Mouse (Mus musculus): ENCODE measurements around the gene Pde9a.

Pde9a gene

GRCm38 (mm10) chr17:31470766-31471418, 84.9 kb downstream of the Pde9a start:
- no peak for DNase-seq

GRCm38 (mm10) chr17:31474388-31474787, 88.4 kb downstream of the Pde9a start:
- DNase-seq: no peak

- no peak for DNase-seq
These were observed 92.6 kb downstream of the Pde9a start for GRCm38 (mm10) chr17:31478606-31479005.

- no peak for DNase-seq
These were observed 93.3 kb downstream of the Pde9a start for GRCm38 (mm10) chr17:31479108-31479844.

DNA sequence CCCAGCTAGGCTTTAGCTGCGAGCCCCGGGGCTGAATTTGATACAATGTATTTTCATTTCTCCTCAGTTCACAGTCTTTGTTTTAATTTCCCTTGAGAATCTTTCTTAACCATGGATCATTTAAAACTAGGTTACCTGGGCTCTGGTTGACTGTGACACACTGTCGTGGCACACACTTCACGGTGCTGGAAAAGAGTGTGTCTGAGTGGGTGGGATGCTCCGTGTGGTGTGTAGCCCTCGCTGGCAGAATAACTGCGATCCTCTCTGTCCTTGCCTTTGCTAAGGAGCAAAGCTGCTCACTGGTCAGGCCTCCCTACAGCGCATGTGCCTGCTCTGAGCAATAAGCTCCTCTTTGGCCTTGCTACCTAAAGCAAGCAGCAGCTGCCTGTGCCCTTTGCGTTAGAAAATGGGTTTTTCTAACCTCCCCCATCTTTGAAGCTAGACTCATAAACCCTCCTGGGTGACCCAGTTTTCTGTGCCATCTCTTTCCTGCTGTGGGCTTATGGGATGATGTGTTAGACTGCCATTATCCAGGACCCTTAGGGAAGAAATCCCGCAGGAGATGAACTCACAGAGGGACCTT, 100.7 kb downstream of the Pde9a start:
- DNase-seq: no peak

DNA sequence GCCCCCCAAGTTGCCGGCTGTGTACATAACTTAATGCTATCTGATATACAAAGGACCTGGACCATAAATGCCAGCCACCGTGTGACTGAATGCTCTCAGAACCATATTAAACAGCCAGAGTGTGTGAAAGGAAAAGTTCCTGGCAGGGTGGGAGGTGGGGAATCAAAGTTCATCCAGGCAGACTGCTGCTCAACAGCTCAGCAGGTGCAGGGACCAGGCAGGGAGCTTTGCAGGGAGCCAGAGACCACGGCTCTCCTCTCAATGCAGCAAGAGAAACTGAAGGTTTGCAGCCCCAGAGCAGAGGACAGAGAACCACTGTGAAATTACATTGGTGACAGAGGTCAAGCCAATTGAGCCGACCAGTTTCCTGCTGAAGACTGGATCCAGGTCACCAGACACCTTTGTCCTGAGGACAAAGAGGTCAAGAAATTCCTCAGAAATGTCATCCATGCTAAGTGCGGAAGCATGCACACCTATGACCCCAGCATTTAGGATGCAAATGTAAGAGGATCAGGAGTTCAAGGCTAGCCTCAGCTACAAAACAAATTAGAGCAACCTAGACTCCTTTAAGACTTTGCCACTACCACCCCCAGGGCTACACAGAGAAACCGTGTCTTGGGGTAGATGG, 101.5 kb downstream of the Pde9a start:
- DNase-seq: no peak

- no peak for DNase-seq
These were observed 105.3 kb downstream of the Pde9a start for GRCm38 (mm10) chr17:31491355-31491754.

DNA sequence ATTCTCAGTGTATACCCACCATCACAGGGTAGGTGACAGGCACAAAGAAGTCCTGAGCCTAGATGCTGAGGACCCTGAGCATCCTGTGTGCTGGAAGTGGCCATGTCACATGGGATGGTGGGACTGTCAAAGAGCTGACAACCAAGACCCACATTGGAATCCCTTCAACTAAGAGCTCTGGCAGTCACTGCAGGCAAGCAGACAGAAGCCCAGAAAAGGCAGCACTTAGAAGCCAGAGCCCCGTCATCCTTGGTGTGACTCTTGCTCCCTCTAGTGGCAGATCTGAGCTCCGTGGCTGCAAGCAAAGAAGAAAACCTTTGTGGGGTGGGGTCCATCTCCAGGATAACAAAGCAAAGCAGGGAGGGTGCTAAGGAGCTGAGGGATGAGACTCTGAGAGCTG, 106.4 kb downstream of the Pde9a start:
- DNase-seq: peak; percentile 74

- DNase-seq: no peak
These were observed 109.0 kb downstream of the Pde9a start for GRCm38 (mm10) chr17:31494989-31495388.

GRCm38 (mm10) chr17:31497726-31498125, 111.7 kb downstream of the Pde9a start:
- no peak for DNase-seq

- no peak for DNase-seq
These were observed 113.7 kb downstream of the Pde9a start for GRCm38 (mm10) chr17:31499725-31500124.

- no peak for DNase-seq
These were observed 114.4 kb downstream of the Pde9a start for GRCm38 (mm10) chr17:31500416-31500815.

- no peak for DNase-seq
These were observed 114.9 kb downstream of the Pde9a start for GRCm38 (mm10) chr17:31500908-31501307.

DNA sequence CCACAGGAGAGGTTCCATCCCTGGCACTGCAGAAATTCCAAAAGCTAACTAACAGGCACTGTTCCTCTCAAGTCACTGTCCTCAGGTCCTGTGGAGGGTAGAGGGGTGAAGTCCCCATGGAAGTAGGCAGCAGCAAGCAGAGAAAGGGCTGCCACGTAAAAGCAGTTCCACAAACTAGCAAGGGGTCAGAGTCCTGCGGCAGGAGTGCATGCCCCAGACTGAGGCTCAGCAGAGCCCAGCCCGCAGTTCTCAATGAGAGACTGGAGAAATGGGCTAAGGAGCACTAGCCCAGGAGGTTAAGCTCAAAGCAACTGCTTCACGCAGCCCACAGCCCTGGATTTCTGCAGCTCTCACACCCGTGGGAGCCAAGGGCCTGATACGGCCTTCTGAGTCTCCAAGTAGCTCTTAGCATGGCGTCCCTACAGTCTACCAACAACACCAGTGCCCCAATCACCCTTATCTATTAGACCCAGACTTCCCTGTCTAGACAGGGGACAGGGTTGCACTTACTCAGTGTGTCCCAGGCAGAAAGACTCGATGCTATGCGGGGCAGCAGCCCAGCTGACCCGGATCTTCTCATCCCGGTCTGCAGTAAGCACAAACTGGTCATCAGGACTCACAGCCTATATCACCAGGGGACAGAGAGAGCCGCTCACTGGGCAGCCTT, 116.4 kb downstream of the Pde9a start:
- no peak for DNase-seq

GRCm38 (mm10) chr17:31503337-31503736, 117.3 kb downstream of the Pde9a start:
- no peak for DNase-seq

GRCm38 (mm10) chr17:31503936-31504335, 117.9 kb downstream of the Pde9a start:
- no peak for DNase-seq

DNA sequence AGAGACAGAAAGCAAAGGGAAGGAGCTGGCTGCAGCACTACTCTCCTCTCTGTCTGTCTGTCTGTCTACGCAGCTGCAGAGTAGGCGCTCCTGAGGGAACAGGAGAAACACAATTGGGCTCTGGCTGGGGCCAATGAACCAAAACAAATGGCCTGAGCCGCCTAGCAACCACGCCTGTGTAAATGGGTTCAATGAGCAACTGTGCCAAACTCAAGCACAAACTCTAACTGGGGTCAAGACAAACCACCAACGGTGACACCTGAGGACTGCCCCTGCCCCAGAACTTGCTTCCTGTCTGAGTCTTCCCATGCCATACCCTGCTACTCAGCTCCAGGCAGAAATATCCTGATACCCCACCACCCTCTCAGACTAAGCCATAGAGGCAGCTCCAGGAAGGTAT, 119.0 kb downstream of the Pde9a start:
- no peak for DNase-seq

DNA sequence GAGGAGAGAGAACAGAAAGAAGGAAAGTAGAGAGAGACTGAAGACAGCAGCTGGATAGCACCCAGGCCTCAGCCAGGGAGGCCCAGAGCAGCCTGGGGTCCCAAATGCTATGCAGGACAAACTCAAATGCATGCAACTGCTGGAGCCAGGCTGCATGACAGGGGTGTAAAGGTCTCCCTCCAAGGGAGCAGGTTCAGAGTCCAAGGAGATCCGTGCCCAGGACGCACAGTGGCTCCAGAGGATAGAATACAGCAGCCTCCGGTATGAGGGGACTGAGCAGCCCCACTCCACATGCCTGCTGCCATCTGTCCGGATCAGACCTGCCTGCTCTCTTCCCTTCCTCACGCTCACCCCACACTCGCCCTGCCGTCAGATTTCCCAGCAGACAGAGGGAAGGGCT, 120.3 kb downstream of the Pde9a start:
- DNase-seq: no peak

- DNase-seq: no peak
These were observed 124.9 kb downstream of the Pde9a start for GRCm38 (mm10) chr17:31510944-31511343.

DNA sequence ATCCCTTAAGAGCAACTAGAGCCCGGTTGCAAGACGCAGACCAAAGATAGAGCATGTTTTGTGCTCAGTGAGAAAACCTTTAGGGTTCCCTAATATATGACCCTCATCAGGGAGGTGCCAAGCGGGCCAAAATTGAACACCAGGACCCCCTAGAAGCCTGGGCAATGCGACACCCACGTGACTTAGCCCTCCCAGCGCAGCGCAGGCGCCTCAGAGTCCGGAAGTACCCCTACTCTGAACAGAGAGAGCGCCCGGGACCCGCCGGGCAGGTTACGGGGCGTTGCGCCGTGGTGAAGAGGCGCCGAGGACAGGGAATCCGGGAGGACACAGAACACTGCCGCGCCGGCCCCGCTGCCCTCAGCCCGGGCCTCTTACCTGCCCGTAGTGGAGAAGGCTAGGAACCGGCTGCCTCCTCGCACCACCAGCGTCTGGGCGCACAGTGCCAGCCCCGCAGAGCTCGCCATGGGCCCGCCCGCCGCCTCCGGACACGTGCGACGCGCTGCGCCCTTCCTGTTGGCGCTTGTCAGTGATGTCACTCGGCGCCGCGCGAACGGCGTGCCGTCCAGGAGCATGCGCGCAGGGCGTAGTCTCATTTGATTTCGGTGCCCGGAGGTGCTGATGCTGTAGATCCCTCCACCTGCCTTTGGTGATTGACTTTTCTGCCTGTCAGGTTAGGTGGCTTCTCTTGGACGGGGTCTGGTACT, 125.9 kb downstream of the Pde9a start:
- peak; percentile 92 for DNase-seq

GRCm38 (mm10) chr17:31512593-31512992, 126.6 kb downstream of the Pde9a start:
- no peak for DNase-seq

GRCm38 (mm10) chr17:31514696-31515095, 128.7 kb downstream of the Pde9a start:
- DNase-seq: no peak
